Mouse (Mus musculus): ENCODE data around the gene Mien1. TPM values are rescaled to one million over a fixed set of nuclear protein-coding genes. Genes with fewer than 3 reads are reported as not detected.
A peak's percentile ranks its signal among the peaks of the same experiment; 100 is the strongest.

Mien1 gene
- total RNA-seq, 2 experiments from 2014 or later: 28.0 to 29.0 TPM

GRCm38 (mm10) chr11:98431743-98432502 is 6.9 kb downstream of the Mien1 start:
- DNase-seq (ENCODE audit: low spot score in 2 of 2): no peak

GRCm38 (mm10) chr11:98428436-98428835 is 10.4 kb downstream of the Mien1 start:
- DNase-seq (ENCODE audit: low spot score in 2 of 2): no peak

GRCm38 (mm10) chr11:98426592-98426991 is 12.2 kb downstream of the Mien1 start:
- DNase-seq (ENCODE audit: low spot score in 2 of 2): no peak

- no peak for DNase-seq (ENCODE audit: low spot score in 2 of 2)
These were observed 19.7 kb downstream of the Mien1 start for GRCm38 (mm10) chr11:98418939-98419547.

- DNase-seq (ENCODE audit: low spot score in 2 of 2): no peak
These were observed 20.5 kb downstream of the Mien1 start for GRCm38 (mm10) chr11:98418273-98418672.

- no peak for DNase-seq (ENCODE audit: low spot score in 2 of 2)
These were observed 21.7 kb downstream of the Mien1 start for GRCm38 (mm10) chr11:98417074-98417473.

GRCm38 (mm10) chr11:98414162-98414561 is 24.6 kb downstream of the Mien1 start:
- no peak for DNase-seq (ENCODE audit: low spot score in 2 of 2)

- no peak for DNase-seq (ENCODE audit: low spot score in 2 of 2)
These were observed 25.1 kb downstream of the Mien1 start for GRCm38 (mm10) chr11:98413731-98414130.

- DNase-seq (ENCODE audit: low spot score in 2 of 2): peak in 1 of 2 experiments; percentile 44
These were observed 25.9 kb downstream of the Mien1 start for GRCm38 (mm10) chr11:98412797-98413301.

- peak; percentile 59 to 70 for DNase-seq (ENCODE audit: low spot score in 2 of 2)
These were observed 26.5 kb downstream of the Mien1 start, which contains the start of gene Erbb2 for GRCm38 (mm10) chr11:98412273-98412796. Gene Erbb2, plus strand, starts transcription at chr11:98412470.

GRCm38 (mm10) chr11:98409341-98409822 is 29.4 kb downstream of the Mien1 start:
- no peak for DNase-seq (ENCODE audit: low spot score in 2 of 2)

- DNase-seq (ENCODE audit: low spot score in 2 of 2): no peak
These were observed 29.9 kb downstream of the Mien1 start for GRCm38 (mm10) chr11:98408872-98409271.

- DNase-seq (ENCODE audit: low spot score in 2 of 2): no peak
These were observed 32.2 kb downstream of the Mien1 start for GRCm38 (mm10) chr11:98406621-98407020.

GRCm38 (mm10) chr11:98400816-98401215 is 38.0 kb downstream of the Mien1 start:
- no peak for DNase-seq (ENCODE audit: low spot score in 2 of 2)

- DNase-seq (ENCODE audit: low spot score in 2 of 2): peak; percentile 59 to 85
These were observed 38.5 kb downstream of the Mien1 start, which contains the start of gene Pgap3 for GRCm38 (mm10) chr11:98400161-98400726. Gene Pgap3, minus strand, starts transcription at chr11:98400490.

- DNase-seq (ENCODE audit: low spot score in 2 of 2): no peak
These were observed 40.8 kb downstream of the Mien1 start for GRCm38 (mm10) chr11:98397946-98398345.

- no peak for DNase-seq (ENCODE audit: low spot score in 2 of 2)
These were observed 43.8 kb downstream of the Mien1 start for GRCm38 (mm10) chr11:98395041-98395440.

GRCm38 (mm10) chr11:98394301-98394700 is 44.5 kb downstream of the Mien1 start:
- no peak for DNase-seq (ENCODE audit: low spot score in 2 of 2)

GRCm38 (mm10) chr11:98393317-98393716 is 45.5 kb downstream of the Mien1 start:
- no peak for DNase-seq (ENCODE audit: low spot score in 2 of 2)

- DNase-seq (ENCODE audit: low spot score in 2 of 2): no peak
These were observed 46.1 kb downstream of the Mien1 start for GRCm38 (mm10) chr11:98392645-98393044.

- no peak for DNase-seq (ENCODE audit: low spot score in 2 of 2)
These were observed 46.8 kb downstream of the Mien1 start for GRCm38 (mm10) chr11:98392034-98392433.
